Mouse (Mus musculus) lung, postnatal 25 days (tissue): ENCODE results near the gene Fhl4.

Experiments
- DNase-seq: peaks from one replicate; pipeline ENCODE4 v3.0.0; 2022; ENCODE audit warnings: low spot score

The Fhl4 gene

GRCm38 (mm10) chr10:85102247-85103084 is at the start of gene Fhl4, which contains the start of gene Tmem263:
Gene Fhl4, minus strand, starts transcription at chr10:85102495.
Gene Tmem263, plus strand, starts transcription at chr10:85102627.
- peak; percentile 75 for DNase-seq

- DNase-seq, result no peak
These were observed 46.9 kb upstream of the Fhl4 start for GRCm38 (mm10) chr10:85149226-85149625.

GRCm38 (mm10) chr10:85146282-85146681 is 44.0 kb upstream of the Fhl4 start:
- DNase-seq, result no peak

DNA sequence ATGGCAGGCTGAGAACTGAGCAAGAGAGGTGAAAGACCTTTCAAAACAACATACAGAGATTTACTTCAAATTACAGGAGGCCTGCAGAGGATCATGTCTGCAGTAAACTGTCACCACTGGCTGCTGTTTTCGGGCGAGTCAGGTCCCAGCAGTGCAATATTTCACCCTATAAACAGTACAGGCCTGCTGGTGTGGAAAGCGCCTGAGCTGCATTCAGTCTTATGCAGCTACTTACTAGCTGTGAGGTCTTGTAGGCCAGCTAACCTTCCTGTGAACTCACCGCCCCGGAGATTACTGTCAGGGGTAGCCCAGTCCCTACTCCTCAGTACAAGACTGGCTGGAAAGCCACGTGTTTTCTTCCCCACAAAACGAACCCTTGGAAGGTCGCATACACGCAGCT is 39.2 kb upstream of the Fhl4 start:
- no peak for DNase-seq

GRCm38 (mm10) chr10:85136573-85136972 is 34.3 kb upstream of the Fhl4 start:
- DNase-seq, result no peak

GRCm38 (mm10) chr10:85128453-85128852 is 26.2 kb upstream of the Fhl4 start:
- peak; percentile 29 for DNase-seq

- DNase-seq, result peak; percentile 98
These were observed 25.3 kb upstream of the Fhl4 start, which contains the start of gene Mterf2 for GRCm38 (mm10) chr10:85127395-85128287. Gene Mterf2, minus strand, starts transcription at chr10:85128027.

- no peak for DNase-seq
These were observed 22.9 kb upstream of the Fhl4 start for GRCm38 (mm10) chr10:85125184-85125583.

DNA sequence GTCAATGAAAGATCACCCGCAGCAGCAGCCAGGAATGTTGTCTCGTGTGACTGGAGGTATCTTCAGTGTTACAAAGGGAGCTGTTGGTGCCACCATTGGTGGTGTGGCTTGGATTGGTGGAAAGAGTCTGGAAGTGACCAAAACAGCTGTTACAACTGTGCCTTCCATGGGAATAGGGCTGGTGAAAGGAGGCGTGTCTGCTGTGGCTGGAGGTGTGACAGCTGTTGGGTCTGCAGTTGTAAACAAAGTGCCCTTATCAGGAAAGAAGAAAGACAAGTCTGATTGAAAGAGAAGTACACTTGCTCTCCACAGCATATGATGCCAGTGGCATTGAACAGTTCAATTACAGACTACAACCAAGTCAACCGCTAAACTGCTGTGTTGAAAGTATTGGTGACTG is 12.1 kb upstream of the Fhl4 start:
- DNase-seq, result no peak

- DNase-seq, result peak; percentile 39
These were observed 990 bp upstream of the Fhl4 start for GRCm38 (mm10) chr10:85103085-85103885.

- DNase-seq, result peak; percentile 7
These were observed 454 bp downstream of the Fhl4 start for GRCm38 (mm10) chr10:85101841-85102240.

- no peak for DNase-seq
These were observed 30.6 kb downstream of the Fhl4 start for GRCm38 (mm10) chr10:85071605-85072152.

DNA sequence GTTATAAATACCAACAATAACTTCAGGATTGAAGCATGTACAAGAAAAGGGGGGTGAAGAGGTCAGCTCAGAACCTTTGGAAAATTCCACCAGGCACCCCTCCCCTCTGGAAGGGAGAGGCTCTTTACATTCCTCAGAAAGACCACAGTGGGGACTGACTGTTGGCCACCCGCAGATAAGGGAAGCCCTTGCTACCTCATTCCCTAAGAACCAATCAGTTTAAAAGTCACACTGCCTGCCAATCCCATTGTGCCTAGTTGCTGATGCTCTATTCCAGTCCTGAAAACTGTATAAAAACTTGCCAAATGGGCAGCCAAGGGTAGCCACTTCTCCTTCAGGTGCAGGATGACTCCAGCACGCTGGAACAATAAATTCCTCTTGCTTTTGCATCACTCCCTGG is 47.4 kb downstream of the Fhl4 start:
- DNase-seq, result no peak

- DNase-seq, result no peak
These were observed 49.8 kb downstream of the Fhl4 start for GRCm38 (mm10) chr10:85052451-85052850.

DNA sequence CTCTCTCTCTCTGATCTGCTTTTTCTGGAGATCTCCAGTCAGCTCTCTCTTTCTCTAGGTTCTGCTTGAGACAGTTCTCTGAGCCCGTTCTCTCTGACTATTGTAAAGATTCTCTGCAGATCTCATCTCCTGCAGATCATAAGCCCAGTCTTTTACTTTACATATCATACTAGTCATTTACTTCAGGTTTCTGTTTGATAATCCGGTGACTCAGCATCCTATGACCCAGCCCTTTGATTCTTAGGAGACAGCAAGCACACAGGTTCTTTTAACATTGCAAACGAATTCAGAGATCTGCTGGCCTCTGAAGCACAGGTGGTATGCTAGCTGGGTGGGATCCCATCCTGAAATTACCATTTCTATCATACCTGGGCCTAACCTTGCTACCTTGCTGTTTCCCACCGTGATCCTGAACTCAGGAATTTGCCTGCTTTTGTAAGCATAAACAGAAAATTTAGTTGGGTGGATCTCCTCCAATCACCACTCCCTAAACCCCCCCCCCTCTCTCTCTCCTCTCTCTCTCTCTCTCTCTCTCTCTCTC is 51.6 kb downstream of the Fhl4 start:
- no peak for DNase-seq

GRCm38 (mm10) chr10:85048008-85048407 is 54.3 kb downstream of the Fhl4 start:
- DNase-seq, result no peak

- peak; percentile 10 for DNase-seq
These were observed 55.7 kb downstream of the Fhl4 start for GRCm38 (mm10) chr10:85046585-85046984.
